Mouse (Mus musculus) thymus, adult 2 months (tissue): ENCODE results near the gene Slc22a20.

Experiments used
- CTCF ChIP-seq: fragments of 200-500 bp; IDR thresholded peaks from 2 replicates; pipeline ENCODE4 v1.5.1; 2012; ENCODE audit warnings: mild to moderate bottlenecking, control low read depth, low read length, moderate library complexity, borderline replicate concordance; ENCODE audit not compliant: control insufficient read depth, poor library complexity, insufficient read depth; ENCODE audit errors: extremely low read depth
- POLR2A ChIP-seq: fragments of 200-500 bp; IDR thresholded peaks from 2 replicates; pipeline ENCODE4 v1.6.1; 2012; ENCODE audit warnings: mild to moderate bottlenecking, low read length, control low read depth, moderate library complexity; ENCODE audit not compliant: control insufficient read depth, poor library complexity, insufficient read depth; ENCODE audit errors: extremely low read depth

GRCm38 (mm10) chr19:6013691-6014090 lies 27.7 kb upstream of the Slc22a20 start:
- TF ChIP-seq CTCF, result no peak
- no peak for TF ChIP-seq POLR2A
